Mouse (Mus musculus) adrenal gland, postnatal 25 days (tissue): ENCODE measurements around the gene Ddx59. TPM values are rescaled to one million over a fixed set of nuclear protein-coding genes. Genes with fewer than 3 reads are reported as not detected.

Experiments
- DNase-seq: peaks from one replicate; pipeline ENCODE4 v3.0.0; 2021; ENCODE audit warnings: mixed read lengths
- long read RNA-seq: library from polyadenylated mRNA; stranded (forward); transcript quantifications from one replicate; pipeline ENCODE4 v2.0.0, GENCODE M21; 2021
- total RNA-seq: library from RNA; stranded (reverse); gene quantifications from 2 replicates; pipeline ENCODE4 v1.2.3, GENCODE M21; 2021

Gene Ddx59
- 10.4 and 15.7 TPM in 2 replicates for total RNA-seq
- long read RNA-seq, partial matches to known transcripts = 1 of 6 reads
- long read RNA-seq, other reads (novel, unspliced or antisense) = 1 of 6 reads

GRCm38 (mm10) chr1:136414798-136415755 lies at the start of gene Ddx59:
TSS of gene Ddx59 (plus strand) at chr1:136415271.
- peak; percentile 99 for DNase-seq

GRCm38 (mm10) chr1:136365986-136366385 lies 49.1 kb upstream of the Ddx59 start:
- DNase-seq = no peak

GRCm38 (mm10) chr1:136379261-136379660 lies 35.8 kb upstream of the Ddx59 start:
- no peak for DNase-seq

- DNase-seq = no peak
Observed at GRCm38 (mm10) chr1:136380161-136380560, 34.9 kb upstream of the Ddx59 start.

GRCm38 (mm10) chr1:136380606-136381005 lies 34.5 kb upstream of the Ddx59 start:
- DNase-seq = no peak

- DNase-seq = no peak
Observed at GRCm38 (mm10) chr1:136381169-136381568, 33.9 kb upstream of the Ddx59 start.

- no peak for DNase-seq
Observed at GRCm38 (mm10) chr1:136381583-136381982, 33.5 kb upstream of the Ddx59 start.

GRCm38 (mm10) chr1:136386914-136387313 lies 28.2 kb upstream of the Ddx59 start:
- no peak for DNase-seq

GRCm38 (mm10) chr1:136394506-136394905 lies 20.6 kb upstream of the Ddx59 start:
- no peak for DNase-seq

- no peak for DNase-seq
Observed at GRCm38 (mm10) chr1:136395073-136395472, 20.0 kb upstream of the Ddx59 start.

GRCm38 (mm10) chr1:136401281-136401680 lies 13.8 kb upstream of the Ddx59 start:
- no peak for DNase-seq

- no peak for DNase-seq
Observed at GRCm38 (mm10) chr1:136409631-136410030, 5.4 kb upstream of the Ddx59 start.

- no peak for DNase-seq
Observed at GRCm38 (mm10) chr1:136415756-136416126, 670 bp downstream of the Ddx59 start.

GRCm38 (mm10) chr1:136418393-136418792 lies 3.3 kb downstream of the Ddx59 start:
- no peak for DNase-seq

- DNase-seq = no peak
Observed at GRCm38 (mm10) chr1:136427166-136427969, 12.3 kb downstream of the Ddx59 start.

- no peak for DNase-seq
Observed at GRCm38 (mm10) chr1:136428981-136429380, 13.9 kb downstream of the Ddx59 start.

- DNase-seq = no peak
Observed at GRCm38 (mm10) chr1:136430126-136430818, 15.2 kb downstream of the Ddx59 start.

- DNase-seq = no peak
Observed at GRCm38 (mm10) chr1:136440741-136441140, 25.7 kb downstream of the Ddx59 start.

- DNase-seq = no peak
Observed at GRCm38 (mm10) chr1:136442809-136443208, 27.7 kb downstream of the Ddx59 start.

- no peak for DNase-seq
Observed at GRCm38 (mm10) chr1:136444555-136445255, 29.6 kb downstream of the Ddx59 start.

GRCm38 (mm10) chr1:136446933-136447332 lies 31.9 kb downstream of the Ddx59 start:
- no peak for DNase-seq

- DNase-seq = no peak
Observed at GRCm38 (mm10) chr1:136447338-136447737, 32.3 kb downstream of the Ddx59 start.
